Mouse (Mus musculus) midbrain, embryonic 12.5 days (tissue): ENCODE results near the gene Prmt7. TPM values are rescaled to one million over a fixed set of nuclear protein-coding genes. Genes with fewer than 3 reads are reported as not detected.
A peak's percentile ranks its signal among the peaks of the same experiment; 100 is the strongest.

Experiments
- ATAC-seq: fragments of 200-750 bp; cut with Nextera tagmentation; 2 replicates; pipeline ENCODE4 v1.8.0; 2017; ENCODE audit warnings: low read depth, moderate TSS enrichment, moderate library complexity; ENCODE audit not compliant: low FRiP score
- H3K27ac ChIP-seq: fragments of 300-500 bp; sonication (generic); replicated peaks from 2 replicates; pipeline ENCODE4 v1.5.1; 2016; ENCODE audit warnings: mild to moderate bottlenecking
- H3K27me3 ChIP-seq: fragments of 300-500 bp; sonication (generic); 2 replicates; pipeline ENCODE4 v1.6.1; 2016; ENCODE audit warnings: mild to moderate bottlenecking
- H3K36me3 ChIP-seq: fragments of 300-500 bp; sonication (generic); 2 replicates; pipeline ENCODE4 v1.6.1; 2016
- H3K4me1 ChIP-seq: fragments of 300-500 bp; sonication (generic); 2 replicates; pipeline ENCODE4 v1.6.1; 2016
- H3K4me2 ChIP-seq: fragments of 300-500 bp; sonication (generic); replicated peaks from 2 replicates; pipeline ENCODE4 v1.6.1; 2016; ENCODE audit warnings: mild to moderate bottlenecking, moderate library complexity
- H3K4me3 ChIP-seq: fragments of 300-500 bp; sonication (generic); 2 replicates; pipeline ENCODE4 v1.5.1; 2016; ENCODE audit warnings: mild to moderate bottlenecking
- H3K9ac ChIP-seq: fragments of 300-500 bp; sonication (generic); replicated peaks from 2 replicates; pipeline ENCODE4 v1.6.1; 2016; ENCODE audit warnings: mild to moderate bottlenecking, moderate library complexity
- H3K9me3 ChIP-seq: fragments of 300-500 bp; sonication (generic); 2 replicates; pipeline ENCODE4 v1.6.1; 2016; ENCODE audit warnings: mild to moderate bottlenecking
- WGBS: fragments of 180-500 bp; shearing (Covaris S2); methylation state at CpG from one replicate; pipeline ENCODE4 v1.1.7; 2016; 5-methylcytosine and 5-hydroxymethylcytosine counted together
- polyA plus RNA-seq: library from polyadenylated mRNA; unstranded; fragments of >200 nt; fragmentation: Nextera tagmentation; extraction: Ambion mirVana; gene quantifications from 2 replicates; pipeline ENCODE4 v1.2.1, GENCODE M21; 2016

The Prmt7 gene
- polyA plus RNA-seq, 1 experiment from 2014 or later = 59.9 TPM

- H3K9ac ChIP-seq = no peak overlapping the region
- H3K4me2 ChIP-seq = no peak overlapping the region
- peaks cover 7% of the 10 kb centered on the region; the same call in 1 of the 2 replicates for H3K4me1 ChIP-seq
- no peaks in the 10 kb centered on the region for H3K9me3 ChIP-seq
- H3K4me3 ChIP-seq = no peak overlapping the region
- WGBS = 86% methylated on average over 3 of the region's 3 CpGs
- ATAC-seq = no peak
- H3K27ac ChIP-seq = no peak overlapping the region
- H3K36me3 ChIP-seq = no peaks in the 10 kb centered on the region
- H3K27me3 ChIP-seq = no peaks in the 10 kb centered on the region
Observed at GRCm38 (mm10) chr8:106299686-106300085, 89.0 kb downstream of the Prmt7 start.

GRCm38 (mm10) chr8:106300739-106301715 is 90.3 kb downstream of the Prmt7 start:
- Histone ChIP-seq H3K4me3 (no peak overlapping the region), H3K27ac (peak overlapping the region; percentile 35), H3K9me3 (no peaks in the 10 kb centered on the region), H3K4me2 (no peak overlapping the region), H3K36me3 (no peaks in the 10 kb centered on the region), H3K9ac (no peak overlapping the region), H3K4me1 (peaks cover 7% of the 10 kb centered on the region; the same call in 1 of the 2 replicates), H3K27me3 (no peaks in the 10 kb centered on the region)
- 61% methylated on average over 9 of the region's 9 CpGs for WGBS
- ATAC-seq = 0 out of 2 replicates have a peak, but pooled peaks have one; percentile 30

Other genes starting within 250 kb of the Prmt7 start
- gene Slc12a4, start 244.8 kb upstream of the Prmt7 start, polyA plus RNA-seq = 11.4 and 12.7 TPM in 2 replicates
- not detected in 2 replicates for gene Dpep3, start 231.5 kb upstream of the Prmt7 start, polyA plus RNA-seq
- 15.9 and 17.8 TPM in 2 replicates for gene Dus2, start 219.6 kb upstream of the Prmt7 start, polyA plus RNA-seq
- 0.22 TPM in 1 of 2 replicates, not detected in the other for gene Dpep2nb, start 205.0 kb upstream of the Prmt7 start, polyA plus RNA-seq
- gene Ddx28, start 199.1 kb upstream of the Prmt7 start, polyA plus RNA-seq = 19.7 and 19.8 TPM in 2 replicates
- 5.3 and 6.0 TPM in 2 replicates for gene Nfatc3, start 152.1 kb upstream of the Prmt7 start, polyA plus RNA-seq
- gene Esrp2, start 74.0 kb upstream of the Prmt7 start, polyA plus RNA-seq = 0.87 and 1.3 TPM in 2 replicates
- 14.2 and 16.7 TPM in 2 replicates for gene Pla2g15, start 60.5 kb upstream of the Prmt7 start, polyA plus RNA-seq
- 63.2 and 63.8 TPM in 2 replicates for gene Slc7a6, start 42.1 kb upstream of the Prmt7 start, polyA plus RNA-seq
- gene Slc7a6os, start within 50 bp of the Prmt7 start, polyA plus RNA-seq = 36.6 and 39.4 TPM in 2 replicates
- gene Smpd3, start 127.1 kb downstream of the Prmt7 start, polyA plus RNA-seq = 26.3 and 28.6 TPM in 2 replicates
- gene Zfp90, start 204.4 kb downstream of the Prmt7 start, polyA plus RNA-seq = 37.5 and 37.8 TPM in 2 replicates